Mouse (Mus musculus): Measurements from ENCODE around the gene Osbpl3. TPM values are rescaled to one million over a fixed set of nuclear protein-coding genes. Genes with fewer than 3 reads are reported as not detected.
A peak's percentile ranks its signal among the peaks of the same experiment; 100 is the strongest.

The Osbpl3 gene
- polyA plus RNA-seq, 1 experiment from 2014 or later: 6.4 TPM

DNA sequence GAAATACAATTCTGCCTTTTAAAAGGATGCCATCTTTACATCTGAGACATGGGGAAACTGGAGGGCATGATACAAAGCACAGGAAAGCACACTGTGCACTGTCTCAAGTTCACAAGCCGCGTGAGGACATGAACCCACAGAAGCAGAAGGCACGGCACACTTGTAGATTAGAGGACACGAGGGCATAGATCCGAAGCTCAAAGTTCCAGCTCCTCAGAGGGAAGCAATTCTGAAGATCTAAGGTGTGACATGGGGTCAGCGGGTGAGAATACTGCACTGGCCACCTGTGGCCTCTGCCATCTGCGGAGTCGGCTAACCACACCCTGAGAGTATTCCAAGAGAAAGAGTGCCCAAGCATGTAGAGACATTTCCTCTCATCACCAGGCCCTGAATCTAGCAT, 91.6 kb downstream of the Osbpl3 start:
- H3K36me3 ChIP-seq (ENCODE audit: control insufficient read depth, insufficient read depth, low read length): no peaks in the 10 kb centered on the region
- H3K9ac ChIP-seq (ENCODE audit: low read length): no peak overlapping the region
- 0 out of 2 replicates have a peak, but pooled peaks cover 2% of the 10 kb centered on the region for H3K9me3 ChIP-seq (ENCODE audit: control insufficient read depth, low read length)
- H3K4me1 ChIP-seq (replicated peaks; ENCODE audit: control insufficient read depth, insufficient read depth, low read length): no peaks in the 10 kb centered on the region
- 86% methylated on average over 8 of the region's 8 CpGs for WGBS
- ATAC-seq (ENCODE audit: low read depth): no peak
- H3K4me3 ChIP-seq (ENCODE audit: low read length): no peak overlapping the region
- no peaks in the 10 kb centered on the region for H3K27me3 ChIP-seq (ENCODE audit: control insufficient read depth, insufficient read depth, low read depth, low read length)
- no peak overlapping the region for H3K4me2 ChIP-seq (ENCODE audit: low read depth, low read length)
- no peak overlapping the region for H3K27ac ChIP-seq (ENCODE audit: low read length)

DNA sequence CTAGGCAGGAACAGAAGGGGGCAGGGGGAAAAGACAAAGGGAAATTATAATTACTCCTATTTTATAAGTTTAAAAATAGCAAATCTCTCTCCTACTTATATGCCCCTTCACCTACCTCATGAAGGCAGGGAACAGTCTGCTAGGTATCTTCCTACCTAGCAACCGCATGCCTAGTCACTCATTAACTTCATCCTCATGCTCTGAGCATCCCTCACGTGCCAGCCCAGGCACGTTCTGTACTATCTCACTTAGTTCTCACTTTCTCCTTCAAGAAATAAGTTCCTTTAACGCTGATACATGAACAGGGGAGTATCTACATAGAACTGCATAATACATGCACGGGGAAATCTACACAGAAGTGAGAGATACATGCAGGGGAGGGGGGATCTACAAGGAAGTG, 92.6 kb downstream of the Osbpl3 start:
- 0 out of 2 replicates have a peak, but pooled peaks cover 2% of the 10 kb centered on the region for H3K9me3 ChIP-seq (ENCODE audit: control insufficient read depth, low read length)
- ATAC-seq (ENCODE audit: low read depth): no peak
- no peak overlapping the region for H3K4me3 ChIP-seq (ENCODE audit: low read length)
- WGBS: 67% methylated on average over 5 of the region's 5 CpGs
- no peak overlapping the region for H3K4me2 ChIP-seq (ENCODE audit: low read depth, low read length)
- H3K27ac ChIP-seq (ENCODE audit: low read length): no peak overlapping the region
- H3K4me1 ChIP-seq (replicated peaks; ENCODE audit: control insufficient read depth, insufficient read depth, low read length): no peaks in the 10 kb centered on the region; the same call in 1 of the 2 replicates
- H3K27me3 ChIP-seq (ENCODE audit: control insufficient read depth, insufficient read depth, low read depth, low read length): no peaks in the 10 kb centered on the region
- H3K36me3 ChIP-seq (ENCODE audit: control insufficient read depth, insufficient read depth, low read length): no peaks in the 10 kb centered on the region
- H3K9ac ChIP-seq (ENCODE audit: low read length): no peak overlapping the region

DNA sequence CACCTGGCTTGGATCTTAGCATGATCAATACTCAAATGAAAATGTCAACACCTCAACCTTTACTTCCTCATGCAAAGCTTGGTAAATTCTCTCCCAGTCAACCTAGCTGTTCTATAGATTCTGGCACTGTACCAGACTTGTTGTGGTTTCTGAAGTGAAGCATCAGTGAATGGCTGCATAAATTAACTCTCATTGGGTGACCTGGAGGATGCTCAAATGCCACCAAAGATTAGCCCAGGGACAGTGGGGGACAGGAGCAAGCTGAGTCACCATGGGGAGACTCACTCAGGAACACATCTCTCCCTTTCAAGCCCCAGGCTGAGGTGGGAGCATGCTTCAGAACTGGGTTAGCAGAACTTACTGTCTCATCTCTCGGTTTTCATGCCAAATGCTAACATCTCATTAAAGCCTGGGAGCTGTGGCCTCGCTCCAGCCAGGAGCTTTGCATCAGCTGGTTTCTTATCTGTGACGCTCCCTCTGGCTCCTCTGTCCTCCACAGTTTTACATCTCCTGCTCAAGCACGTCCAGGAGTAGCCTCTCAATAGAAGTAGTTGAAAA, 93.2 kb downstream of the Osbpl3 start:
- Histone ChIP-seq H3K9ac (ENCODE audit: low read length) (no peak overlapping the region), H3K27me3 (ENCODE audit: control insufficient read depth, insufficient read depth, low read depth, low read length) (no peaks in the 10 kb centered on the region), H3K9me3 (ENCODE audit: control insufficient read depth, low read length) (no peaks in the 10 kb centered on the region), H3K36me3 (ENCODE audit: control insufficient read depth, insufficient read depth, low read length) (no peaks in the 10 kb centered on the region), H3K27ac (ENCODE audit: low read length) (no peak overlapping the region), H3K4me3 (ENCODE audit: low read length) (no peak overlapping the region), H3K4me1 (replicated peaks; ENCODE audit: control insufficient read depth, insufficient read depth, low read length) (no peaks in the 10 kb centered on the region; the same call in 1 of the 2 replicates), H3K4me2 (ENCODE audit: low read depth, low read length) (no peak overlapping the region)
- no peak for ATAC-seq (ENCODE audit: low read depth)
- WGBS: 43% methylated on average over 4 of the region's 4 CpGs

DNA sequence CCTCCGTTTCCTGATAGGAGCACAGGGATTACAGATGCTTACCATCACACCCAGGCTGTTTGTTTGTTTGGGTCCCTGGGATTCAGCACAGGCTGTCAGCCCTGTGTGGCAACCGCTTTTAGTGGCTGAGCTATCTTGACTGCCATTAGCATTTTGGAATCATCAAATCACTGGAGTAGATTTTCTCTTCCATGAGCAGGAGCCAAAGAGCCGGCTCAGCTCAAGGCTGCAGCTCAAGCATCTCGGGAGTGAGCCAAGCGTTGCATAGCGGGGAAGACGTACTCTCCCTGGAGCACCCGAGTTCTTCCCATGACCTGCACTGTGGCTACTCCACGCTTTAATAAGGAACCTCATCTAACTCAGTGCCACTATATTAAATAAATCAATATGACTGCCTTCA, 93.8 kb downstream of the Osbpl3 start:
- Histone ChIP-seq H3K27me3 (ENCODE audit: control insufficient read depth, insufficient read depth, low read depth, low read length) (no peaks in the 10 kb centered on the region), H3K36me3 (ENCODE audit: control insufficient read depth, insufficient read depth, low read length) (no peaks in the 10 kb centered on the region), H3K27ac (ENCODE audit: low read length) (no peak overlapping the region), H3K4me3 (ENCODE audit: low read length) (no peak overlapping the region), H3K9ac (ENCODE audit: low read length) (no peak overlapping the region), H3K4me2 (ENCODE audit: low read depth, low read length) (no peak overlapping the region), H3K4me1 (replicated peaks; ENCODE audit: control insufficient read depth, insufficient read depth, low read length) (no peaks in the 10 kb centered on the region; the same call in 1 of the 2 replicates), H3K9me3 (ENCODE audit: control insufficient read depth, low read length) (no peaks in the 10 kb centered on the region)
- 68% methylated on average over 9 of the region's 9 CpGs for WGBS
- ATAC-seq (ENCODE audit: low read depth): no peak

DNA sequence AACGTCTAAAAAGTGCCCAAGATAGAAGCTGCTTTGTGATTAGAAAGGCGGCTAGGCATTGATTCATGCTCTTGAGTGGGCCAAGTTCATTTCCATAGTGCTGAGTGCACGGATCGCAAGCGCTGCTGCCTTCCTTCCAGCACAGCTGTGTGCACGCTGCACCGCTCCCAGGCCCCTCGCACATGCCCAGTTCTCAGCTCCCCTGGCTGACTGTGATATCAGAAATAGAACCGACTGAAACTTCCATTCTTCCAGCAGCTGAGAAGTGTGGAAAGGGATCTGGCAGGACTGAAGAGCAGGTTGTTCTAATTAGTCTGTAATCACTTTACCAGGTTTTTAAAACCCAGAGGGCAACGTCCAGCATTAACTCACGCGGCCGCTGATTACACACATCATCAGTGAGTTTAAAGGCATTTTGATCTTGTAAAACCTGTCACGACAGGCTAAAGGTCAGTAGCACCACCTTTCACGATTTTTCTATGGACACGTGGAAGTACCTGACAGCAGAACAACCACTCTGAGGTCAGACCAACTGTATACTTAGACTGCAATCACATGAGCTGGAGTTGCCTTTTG, 97.8 kb downstream of the Osbpl3 start:
- peak; percentile 82 for ATAC-seq (ENCODE audit: low read depth)
- no peaks in the 10 kb centered on the region for H3K9me3 ChIP-seq (ENCODE audit: control insufficient read depth, low read length)
- 39% methylated on average over 16 of the region's 16 CpGs for WGBS
- no peak overlapping the region for H3K4me2 ChIP-seq (ENCODE audit: low read depth, low read length)
- H3K9ac ChIP-seq (ENCODE audit: low read length): no peak overlapping the region
- no peaks in the 10 kb centered on the region for H3K36me3 ChIP-seq (ENCODE audit: control insufficient read depth, insufficient read depth, low read length)
- no peak overlapping the region for H3K27ac ChIP-seq (ENCODE audit: low read length)
- peaks cover 11% of the 10 kb centered on the region for H3K4me1 ChIP-seq (replicated peaks; ENCODE audit: control insufficient read depth, insufficient read depth, low read length)
- H3K27me3 ChIP-seq (ENCODE audit: control insufficient read depth, insufficient read depth, low read depth, low read length): no peaks in the 10 kb centered on the region
- H3K4me3 ChIP-seq (ENCODE audit: low read length): no peak overlapping the region

DNA sequence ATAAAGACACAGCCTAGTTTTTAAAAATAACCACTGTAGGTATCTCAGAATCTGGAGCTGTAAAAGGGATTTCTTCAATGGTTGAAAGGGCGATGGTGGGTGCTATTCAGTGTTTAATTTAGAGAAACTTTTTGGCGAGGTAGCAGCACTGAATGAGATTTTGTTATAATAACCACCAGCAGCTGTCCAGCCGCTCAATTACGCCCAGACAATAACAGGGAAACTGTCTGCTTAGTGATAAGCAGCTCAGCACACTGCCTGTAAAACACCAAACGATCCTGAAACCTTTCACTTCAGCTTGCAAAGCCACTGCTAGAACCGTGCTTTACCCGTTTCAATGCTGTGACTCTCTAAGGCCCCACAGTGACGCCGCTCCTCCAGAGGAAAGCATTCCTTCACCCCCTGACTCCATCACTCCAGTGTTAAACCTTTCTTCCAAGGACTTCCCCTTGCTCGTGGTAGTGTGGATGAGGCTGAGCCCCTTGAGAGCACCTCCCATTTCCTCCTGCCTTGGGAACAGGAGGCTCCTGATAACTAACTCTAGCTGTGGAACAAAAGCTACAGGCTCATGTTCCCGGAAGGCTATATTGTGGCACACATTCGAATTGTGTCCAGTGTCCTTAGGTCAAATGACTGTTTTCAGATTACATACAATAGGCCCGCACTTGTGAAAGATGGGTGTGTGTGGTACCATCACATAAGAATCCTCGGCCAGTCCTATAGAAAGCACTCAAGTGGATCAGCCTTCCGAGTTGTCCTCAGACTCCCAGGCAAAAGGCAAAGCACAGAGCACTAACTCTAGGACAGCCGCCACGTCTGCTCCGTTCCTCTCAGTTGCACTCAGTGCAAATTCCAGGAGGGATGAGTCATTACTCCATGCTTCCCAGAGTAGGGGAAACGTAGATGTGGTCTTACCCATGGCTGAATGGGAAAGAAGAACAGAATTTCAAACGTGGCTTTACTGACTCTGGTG, 101.0 kb downstream of the Osbpl3 start:
- 31% methylated on average over 20 of the region's 20 CpGs for WGBS
- peaks cover 11% of the 10 kb centered on the region for H3K4me1 ChIP-seq (replicated peaks; ENCODE audit: control insufficient read depth, insufficient read depth, low read length)
- H3K4me3 ChIP-seq (ENCODE audit: low read length): peak overlapping the region; percentile 11; the same call in 1 of the 2 replicates
- H3K36me3 ChIP-seq (ENCODE audit: control insufficient read depth, insufficient read depth, low read length): no peaks in the 10 kb centered on the region
- ATAC-seq (ENCODE audit: low read depth): peak; percentile 62
- H3K27me3 ChIP-seq (ENCODE audit: control insufficient read depth, insufficient read depth, low read depth, low read length): no peaks in the 10 kb centered on the region
- peak overlapping the region; percentile 20 for H3K27ac ChIP-seq (ENCODE audit: low read length)
- peak overlapping the region; percentile 35; the same call in 1 of the 2 replicates for H3K4me2 ChIP-seq (ENCODE audit: low read depth, low read length)
- no peak overlapping the region for H3K9ac ChIP-seq (ENCODE audit: low read length)
- H3K9me3 ChIP-seq (ENCODE audit: control insufficient read depth, low read length): no peaks in the 10 kb centered on the region

DNA sequence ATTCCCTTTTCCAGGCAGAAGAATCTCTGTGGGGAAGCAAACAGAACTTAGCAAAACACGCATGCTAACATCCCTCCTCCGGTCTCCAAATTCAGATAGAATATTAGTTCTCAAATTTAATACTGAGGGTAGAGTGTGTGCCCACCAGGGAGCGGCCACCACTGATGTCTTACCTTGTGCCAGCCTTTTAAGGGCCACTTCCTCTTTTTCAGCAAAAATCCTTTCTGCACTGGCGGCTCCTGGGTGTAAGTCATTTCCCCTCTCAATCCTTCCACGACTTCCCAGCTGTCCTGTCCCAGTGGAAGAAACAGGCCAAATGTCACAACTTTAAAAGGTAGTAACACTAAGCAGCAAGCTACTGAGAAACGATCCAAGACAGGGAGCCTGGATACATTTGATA, 103.2 kb downstream of the Osbpl3 start:
- Histone ChIP-seq H3K36me3 (ENCODE audit: control insufficient read depth, insufficient read depth, low read length) (no peaks in the 10 kb centered on the region), H3K27me3 (ENCODE audit: control insufficient read depth, insufficient read depth, low read depth, low read length) (no peaks in the 10 kb centered on the region), H3K4me3 (ENCODE audit: low read length) (no peak overlapping the region), H3K4me2 (ENCODE audit: low read depth, low read length) (no peak overlapping the region), H3K9ac (ENCODE audit: low read length) (no peak overlapping the region), H3K9me3 (ENCODE audit: control insufficient read depth, low read length) (no peaks in the 10 kb centered on the region), H3K27ac (ENCODE audit: low read length) (no peak overlapping the region), H3K4me1 (replicated peaks; ENCODE audit: control insufficient read depth, insufficient read depth, low read length) (peaks cover 11% of the 10 kb centered on the region)
- WGBS: 52% methylated on average over 6 of the region's 6 CpGs
- no peak for ATAC-seq (ENCODE audit: low read depth)

DNA sequence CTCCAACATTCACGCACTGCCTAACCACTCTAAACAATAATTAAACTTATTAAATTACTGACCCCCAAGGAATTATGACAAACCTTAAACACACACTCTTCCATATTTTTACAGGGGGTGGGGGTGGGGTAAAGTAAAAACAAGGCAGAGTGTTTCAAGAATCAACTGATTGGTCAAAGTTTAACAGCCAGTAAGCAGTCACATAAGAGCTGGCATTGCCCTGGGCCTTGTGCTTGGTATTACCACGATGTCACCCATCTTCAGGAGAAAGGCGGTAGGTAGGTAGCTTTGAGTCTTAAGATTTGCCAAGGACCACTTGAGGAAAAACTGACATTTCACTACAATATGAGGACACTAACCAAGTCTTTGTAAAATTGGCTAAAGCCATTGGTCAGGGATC, 105.1 kb downstream of the Osbpl3 start:
- Histone ChIP-seq H3K36me3 (ENCODE audit: control insufficient read depth, insufficient read depth, low read length) (no peaks in the 10 kb centered on the region), H3K27me3 (ENCODE audit: control insufficient read depth, insufficient read depth, low read depth, low read length) (no peaks in the 10 kb centered on the region), H3K4me3 (ENCODE audit: low read length) (no peak overlapping the region), H3K4me1 (replicated peaks; ENCODE audit: control insufficient read depth, insufficient read depth, low read length) (peaks cover 11% of the 10 kb centered on the region), H3K9me3 (ENCODE audit: control insufficient read depth, low read length) (no peaks in the 10 kb centered on the region), H3K4me2 (ENCODE audit: low read depth, low read length) (no peak overlapping the region), H3K9ac (ENCODE audit: low read length) (no peak overlapping the region), H3K27ac (ENCODE audit: low read length) (no peak overlapping the region)
- 89% methylated on average over 3 of the region's 3 CpGs for WGBS
- ATAC-seq (ENCODE audit: low read depth): no peak

DNA sequence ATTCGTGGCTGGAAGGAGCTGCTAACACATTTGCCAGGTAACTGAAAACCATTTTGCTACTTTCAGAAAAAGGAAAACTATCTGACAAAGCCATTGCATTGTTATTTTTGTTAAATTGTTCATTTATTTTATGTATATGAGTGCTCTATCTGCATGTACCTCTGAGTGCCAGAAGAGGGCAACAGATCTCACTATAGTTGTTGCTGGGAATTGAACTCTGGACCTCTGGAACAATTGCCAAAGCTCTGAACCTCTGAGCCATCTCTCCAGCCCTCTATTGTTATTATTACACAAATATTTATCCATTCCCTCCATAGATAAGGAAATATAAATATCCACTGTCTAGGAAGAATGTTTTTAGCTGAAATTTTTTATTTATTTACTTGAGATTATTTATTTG, 107.4 kb downstream of the Osbpl3 start:
- Histone ChIP-seq H3K36me3 (ENCODE audit: control insufficient read depth, insufficient read depth, low read length) (no peaks in the 10 kb centered on the region), H3K4me1 (replicated peaks; ENCODE audit: control insufficient read depth, insufficient read depth, low read length) (no peaks in the 10 kb centered on the region), H3K4me2 (ENCODE audit: low read depth, low read length) (no peak overlapping the region), H3K4me3 (ENCODE audit: low read length) (no peak overlapping the region), H3K9me3 (ENCODE audit: control insufficient read depth, low read length) (no peaks in the 10 kb centered on the region), H3K9ac (ENCODE audit: low read length) (no peak overlapping the region), H3K27me3 (ENCODE audit: control insufficient read depth, insufficient read depth, low read depth, low read length) (no peaks in the 10 kb centered on the region), H3K27ac (ENCODE audit: low read length) (no peak overlapping the region)
- 77% methylated on average over 1 of the region's 1 CpGs for WGBS
- no peak for ATAC-seq (ENCODE audit: low read depth)
